Mouse (Mus musculus): ENCODE data around the gene Muc1.

DNA sequence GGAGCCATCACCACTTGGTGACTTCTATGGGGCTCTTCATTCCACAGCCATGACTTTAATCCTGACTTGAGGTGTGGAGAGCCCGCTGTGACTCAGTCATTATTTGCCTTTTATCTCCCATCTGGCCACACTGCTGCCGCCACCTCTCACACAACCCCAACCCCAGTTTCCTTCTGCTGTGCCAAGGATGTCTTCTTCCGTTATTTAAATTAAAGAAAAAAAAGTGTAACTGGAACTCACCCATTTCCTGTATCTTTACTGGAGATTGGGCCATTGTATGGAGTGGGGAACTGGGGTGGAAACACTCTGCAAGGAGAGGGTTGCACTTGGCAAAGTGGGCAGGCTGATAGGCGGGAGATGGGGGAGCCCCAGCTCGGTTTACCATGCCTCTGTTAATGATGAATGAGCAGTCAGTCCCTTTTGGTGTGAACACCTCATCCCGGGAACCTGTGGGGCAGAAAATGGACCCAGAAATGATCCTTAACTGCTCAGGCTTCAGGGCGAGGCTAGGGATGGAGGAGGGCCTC, 46.3 kb upstream of the Muc1 start:
- TF ChIP-seq CTCF (IDR thresholded peaks at IDR 0.05; ENCODE audit: low read depth): no peak
- no peak for TF ChIP-seq EP300 (IDR thresholded peaks at IDR 0.05; ENCODE audit: low read depth)

Measured in liver, postnatal 0 days (tissue).